Mouse (Mus musculus) lung, postnatal 0 days (tissue): ENCODE measurements around the gene Nup214.

Experiments
- CTCF ChIP-seq: IDR thresholded peaks from 2 replicates; pipeline ENCODE4 v1.5.1; 2016; ENCODE audit warnings: antibody characterized with exemption, mild to moderate bottlenecking
- EP300 ChIP-seq: IDR thresholded peaks from 2 replicates; pipeline ENCODE4 v1.6.1; 2016; ENCODE audit warnings: antibody characterized with exemption, mild to moderate bottlenecking, control low read depth

- TF ChIP-seq CTCF: no peak
- no peak for TF ChIP-seq EP300
These were observed 23.3 kb downstream of the Nup214 start for GRCm38 (mm10) chr2:31997539-31997938.
